Mouse (Mus musculus) limb, embryonic 11.5 days (tissue): Measurements from ENCODE around the gene Hist1h2ae. TPM values are rescaled to one million over a fixed set of nuclear protein-coding genes. Genes with fewer than 3 reads are reported as not detected.
A peak's percentile ranks its signal among the peaks of the same experiment; 100 is the strongest.
"Not testable (repeated sequence)": the region's sequence is repeated elsewhere in the genome, so short reads cannot be mapped to it uniquely, and the experiment has no call there.

ENCODE experiments used
- ATAC-seq: fragments of 200-750 bp; cut with Nextera tagmentation; 2 replicates; pipeline ENCODE4 v1.8.0; 2017; ENCODE audit warnings: low read depth; ENCODE audit not compliant: insufficient number of reproducible peaks, low FRiP score, low TSS enrichment
- DNase-seq: peaks from one replicate; pipeline ENCODE4 v3.0.0-alpha.2; 2015; ENCODE audit warnings: low spot score
- H3K27ac ChIP-seq: fragments of 300-500 bp; sonication (generic); replicated peaks from 2 replicates; pipeline ENCODE4 v1.5.1; 2014; ENCODE audit warnings: low read depth, mild to moderate bottlenecking, low read length
- H3K27me3 ChIP-seq: fragments of 300-500 bp; sonication (generic); 2 replicates; pipeline ENCODE4 v1.6.1; 2014; ENCODE audit warnings: mild to moderate bottlenecking, low read length, mixed read lengths; ENCODE audit not compliant: control insufficient read depth, insufficient read depth
- H3K36me3 ChIP-seq: fragments of 300-500 bp; sonication (generic); 2 replicates; pipeline ENCODE4 v1.6.1; 2014; ENCODE audit warnings: mild to moderate bottlenecking, low read length, moderate library complexity, mixed read lengths; ENCODE audit not compliant: control insufficient read depth, insufficient read depth
- H3K4me1 ChIP-seq: fragments of 300-500 bp; sonication (generic); 2 replicates; pipeline ENCODE4 v1.6.1; 2014; ENCODE audit warnings: low read length, mixed read lengths; ENCODE audit not compliant: control insufficient read depth, insufficient read depth
- H3K4me2 ChIP-seq: fragments of 300-500 bp; sonication (generic); 2 replicates; pipeline ENCODE4 v1.6.1; 2014; ENCODE audit warnings: low read depth, mild to moderate bottlenecking, moderate library complexity; ENCODE audit not compliant: severe bottlenecking
- H3K4me3 ChIP-seq: fragments of 300-500 bp; sonication (generic); 2 replicates; pipeline ENCODE4 v1.5.1; 2014; ENCODE audit warnings: low read depth, low read length
- H3K9ac ChIP-seq: fragments of 300-500 bp; sonication (generic); 2 replicates; pipeline ENCODE4 v1.6.1; 2014; ENCODE audit warnings: mild to moderate bottlenecking, low read length
- H3K9me3 ChIP-seq: fragments of 300-500 bp; sonication (generic); 2 replicates; pipeline ENCODE4 v1.6.1; 2016; ENCODE audit warnings: low read length; ENCODE audit not compliant: control insufficient read depth
- WGBS: fragments of 180-500 bp; shearing (Covaris S2); extraction: QIAGEN DNeasy Blood & Tissue Kit; methylation state at CpG from one replicate; pipeline ENCODE4 v1.1.7; 2014; 5-methylcytosine and 5-hydroxymethylcytosine counted together
- polyA plus RNA-seq: library from polyadenylated mRNA; unstranded; fragments of >200 nt; fragmentation: Nextera tagmentation; extraction: Ambion mirVana; gene quantifications from 2 replicates; pipeline ENCODE4 v1.2.1, GENCODE M21; 2014

The Hist1h2ae gene
- polyA plus RNA-seq, 1 experiment from 2014 or later = 102 TPM

- Histone ChIP-seq H3K4me2 (peak within 1 kb of the TSS; percentile 54), H3K4me3 (peak within 1 kb of the TSS; percentile 31), H3K27ac (peak within 1 kb of the TSS; percentile 96), H3K9ac (peak within 1 kb of the TSS; percentile 53)
- not testable (repeated sequence) for H3K4me1 ChIP-seq, H3K9me3 ChIP-seq, H3K27me3 ChIP-seq, H3K36me3 ChIP-seq
- ATAC-seq (peak; percentile 99), DNase-seq (peak; percentile 96)
- under 1% methylated on average over 42 of the region's 67 CpGs for WGBS
These were observed 8.9 kb downstream of the Hist1h2ae start, which contains the start of gene Hist1h3e for GRCm38 (mm10) chr13:23561883-23562659. TSS of gene Hist1h3e (minus strand) at chr13:23562369.

- 0% methylated on average over 2 of the region's 5 CpGs for WGBS
- not testable (repeated sequence) for H3K27me3 ChIP-seq, H3K9ac ChIP-seq, ATAC-seq, H3K4me1 ChIP-seq, H3K9me3 ChIP-seq, DNase-seq, H3K36me3 ChIP-seq
- Histone ChIP-seq H3K27ac (peak overlapping the region; percentile 96), H3K4me2 (peak overlapping the region; percentile 54), H3K4me3 (peak overlapping the region; percentile 31)
These were observed 9.5 kb downstream of the Hist1h2ae start for GRCm38 (mm10) chr13:23561531-23561882.

GRCm38 (mm10) chr13:23560699-23561098 is 10.3 kb downstream of the Hist1h2ae start:
- not testable (repeated sequence) for ATAC-seq, H3K9me3 ChIP-seq, H3K27ac ChIP-seq, H3K36me3 ChIP-seq, H3K9ac ChIP-seq, H3K4me1 ChIP-seq, DNase-seq, H3K27me3 ChIP-seq, H3K4me3 ChIP-seq
- peak overlapping the region; percentile 13; the same call in 1 of the 2 replicates for H3K4me2 ChIP-seq
- 32% methylated on average over 2 of the region's 2 CpGs for WGBS

GRCm38 (mm10) chr13:23556906-23557305 is 14.1 kb downstream of the Hist1h2ae start:
- no peaks in the 10 kb centered on the region for H3K9me3 ChIP-seq
- no peak for DNase-seq
- H3K36me3 ChIP-seq = no peaks in the 10 kb centered on the region
- H3K27me3 ChIP-seq = no peaks in the 10 kb centered on the region
- ATAC-seq = no peak
- no peak overlapping the region for H3K4me3 ChIP-seq
- H3K9ac ChIP-seq = no peak overlapping the region
- H3K4me2 ChIP-seq = no peak overlapping the region; the same call in 1 of the 2 replicates
- 72% methylated on average over 3 of the region's 3 CpGs for WGBS
- H3K27ac ChIP-seq = peak overlapping the region; percentile 65
- H3K4me1 ChIP-seq = 0 out of 2 replicates have a peak, but pooled peaks cover 2% of the 10 kb centered on the region

- H3K4me1 ChIP-seq = 0 out of 2 replicates have a peak, but pooled peaks cover 2% of the 10 kb centered on the region
- H3K27ac ChIP-seq = peak overlapping the region; percentile 100
- peak overlapping the region; percentile 86 for H3K4me2 ChIP-seq
These were observed 15.1 kb downstream of the Hist1h2ae start for GRCm38 (mm10) chr13:23555839-23556416.

GRCm38 (mm10) chr13:23554925-23555838 is 15.8 kb downstream of the Hist1h2ae start:
- Histone ChIP-seq H3K9ac (peak overlapping the region; percentile 93), H3K27ac (peak overlapping the region; percentile 100), H3K9me3 (no peaks in the 10 kb centered on the region), H3K27me3 (no peaks in the 10 kb centered on the region), H3K4me3 (peak overlapping the region; percentile 68), H3K36me3 (no peaks in the 10 kb centered on the region), H3K4me2 (peak overlapping the region; percentile 86), H3K4me1 (0 out of 2 replicates have a peak, but pooled peaks cover 2% of the 10 kb centered on the region)
- ATAC-seq (peak; percentile 88), DNase-seq (peak; percentile 91)
- WGBS = under 1% methylated on average over 54 of the region's 54 CpGs

More at GRCm38 (mm10) chr13:23555839-23556416, 15.1 kb downstream of the Hist1h2ae start:
- Histone ChIP-seq H3K9ac (peak overlapping the region; percentile 93), H3K36me3 (no peaks in the 10 kb centered on the region), H3K4me3 (peak overlapping the region; percentile 68), H3K27me3 (no peaks in the 10 kb centered on the region), H3K9me3 (no peaks in the 10 kb centered on the region)
- DNase-seq (peak; percentile 89), ATAC-seq (peak; percentile 81)
- under 1% methylated on average over 18 of the region's 18 CpGs for WGBS

- DNase-seq (no peak), ATAC-seq (no peak)
- peak overlapping the region; percentile 100 for H3K27ac ChIP-seq
- H3K9me3 ChIP-seq = no peaks in the 10 kb centered on the region
- H3K9ac ChIP-seq = peak overlapping the region; percentile 93
- H3K27me3 ChIP-seq = no peaks in the 10 kb centered on the region
- H3K4me1 ChIP-seq = 0 out of 2 replicates have a peak, but pooled peaks cover 2% of the 10 kb centered on the region
- 25% methylated on average over 9 of the region's 9 CpGs for WGBS
- peak overlapping the region; percentile 86; the same call in 1 of the 2 replicates for H3K4me2 ChIP-seq
- peak overlapping the region; percentile 68 for H3K4me3 ChIP-seq
- H3K36me3 ChIP-seq = no peaks in the 10 kb centered on the region
These were observed 16.6 kb downstream of the Hist1h2ae start for GRCm38 (mm10) chr13:23554393-23554792.

GRCm38 (mm10) chr13:23552962-23553361 is 18.1 kb downstream of the Hist1h2ae start, which contains the start of gene Hist1h1d:
TSS of gene Hist1h1d (plus strand) at chr13:23553262.
- H3K27ac ChIP-seq = peak within 1 kb of the TSS; percentile 100
- no peaks in the 10 kb centered on the region for H3K9me3 ChIP-seq
- ATAC-seq (no peak), DNase-seq (no peak)
- 0 out of 2 replicates have a peak, but pooled peaks cover 2% of the 10 kb centered on the region for H3K4me1 ChIP-seq
- no peak within 1 kb of the TSS; the same call in 1 of the 2 replicates for H3K4me3 ChIP-seq
- no peaks in the 10 kb centered on the region for H3K36me3 ChIP-seq
- H3K27me3 ChIP-seq = no peaks in the 10 kb centered on the region
- H3K4me2 ChIP-seq = peak within 1 kb of the TSS; percentile 57; the same call in 1 of the 2 replicates
- peak within 1 kb of the TSS; percentile 27 for H3K9ac ChIP-seq
